Mouse (Mus musculus) adrenal gland, adult 8-10 months (tissue): ENCODE data around the gene Bmper. TPM values are rescaled to one million over a fixed set of nuclear protein-coding genes. Genes with fewer than 3 reads are reported as not detected.
A peak's percentile ranks its signal among the peaks of the same experiment; 100 is the strongest.

Experiments
- DNase-seq: peaks from one replicate; pipeline ENCODE4 v3.0.0; 2022
- total RNA-seq, 4 experiments: library from RNA; stranded (reverse); gene quantifications; 2 replicates each; pipeline ENCODE4 v1.2.4; 2022

Bmper gene
- total RNA-seq, result 1 to 10 TPM in 1 of 4 experiments, under 1 TPM in 3; 0.66 to 1.1 (median 0.75) TPM

DNA sequence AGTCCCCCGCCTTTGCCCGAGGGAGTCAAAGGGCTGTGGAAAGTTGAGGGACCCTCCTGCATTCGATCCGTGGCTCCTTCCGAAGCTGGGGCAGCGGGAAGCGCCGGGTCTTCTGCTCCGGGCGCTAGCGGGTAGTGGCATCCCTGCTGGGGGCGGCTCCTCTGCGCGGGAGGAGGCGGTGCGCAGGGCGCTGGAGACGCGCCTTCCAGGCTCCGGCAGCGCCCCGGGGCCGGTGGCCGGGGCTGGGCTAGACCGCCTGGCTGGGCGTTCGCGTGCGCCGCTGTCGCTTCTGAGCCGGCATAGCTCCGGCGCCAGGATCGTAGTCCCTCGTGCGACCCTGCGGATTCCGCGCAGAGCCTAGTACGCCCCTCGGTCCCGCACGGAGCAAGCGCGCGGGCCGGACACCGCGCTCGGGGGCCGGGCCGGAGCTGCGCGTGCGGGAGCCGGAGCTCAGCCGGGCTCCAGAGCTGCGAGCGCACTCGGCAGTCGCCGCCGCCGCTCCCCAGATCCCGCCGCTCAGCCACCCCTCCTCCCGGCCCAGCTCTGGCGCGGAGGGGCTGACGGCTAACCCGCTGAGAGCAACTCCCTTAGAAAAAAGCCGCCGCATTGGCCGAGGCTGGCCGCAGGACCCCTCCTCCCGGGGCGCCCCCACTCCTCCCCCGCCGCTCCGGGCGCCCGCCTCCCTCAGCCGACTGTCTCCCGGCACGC, at the start of gene Bmper:
Gene Bmper (plus strand): TSS at position 236 of the 708 bp plus-strand sequence.
- peak; percentile 15 for DNase-seq

DNA sequence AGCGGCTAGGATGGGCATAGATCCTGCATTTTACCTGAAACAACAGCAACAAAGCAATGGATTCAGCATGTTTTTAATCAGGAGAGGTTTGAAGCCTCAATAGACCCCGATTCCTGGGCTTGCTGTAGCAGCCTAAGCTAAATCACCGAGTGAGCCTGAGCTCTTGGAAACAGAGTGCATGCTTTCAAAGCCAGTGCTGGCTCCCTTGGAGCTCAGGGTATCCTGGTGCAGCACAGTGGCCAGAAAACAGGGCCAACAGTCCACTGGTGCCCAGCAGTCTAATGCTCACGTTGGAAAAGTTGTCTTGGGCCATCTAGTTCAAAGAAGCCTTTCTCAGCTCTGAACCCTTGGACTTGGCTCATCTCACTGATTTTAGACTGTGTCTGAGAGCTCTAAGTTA, 45.4 kb upstream of the Bmper start:
- no peak for DNase-seq

DNA sequence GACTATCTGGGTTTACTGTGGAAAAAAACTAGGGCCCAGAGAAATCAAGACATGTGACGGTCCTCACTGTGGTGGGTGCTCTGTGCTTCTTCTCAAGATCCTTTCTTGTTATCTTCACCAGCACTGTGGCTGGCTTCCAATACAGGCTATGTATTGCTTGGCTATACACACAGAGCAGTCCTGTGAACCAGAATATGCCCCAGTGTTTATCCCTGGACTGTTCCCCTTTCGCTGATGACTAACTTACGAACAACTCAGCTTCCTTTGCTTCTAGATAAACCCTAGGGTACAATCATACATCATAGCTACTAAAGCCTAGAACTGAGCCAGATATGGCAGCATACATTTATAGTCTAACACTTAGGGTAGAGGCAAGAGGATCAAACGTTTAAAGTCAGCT, 35.7 kb upstream of the Bmper start:
- no peak for DNase-seq

DNA sequence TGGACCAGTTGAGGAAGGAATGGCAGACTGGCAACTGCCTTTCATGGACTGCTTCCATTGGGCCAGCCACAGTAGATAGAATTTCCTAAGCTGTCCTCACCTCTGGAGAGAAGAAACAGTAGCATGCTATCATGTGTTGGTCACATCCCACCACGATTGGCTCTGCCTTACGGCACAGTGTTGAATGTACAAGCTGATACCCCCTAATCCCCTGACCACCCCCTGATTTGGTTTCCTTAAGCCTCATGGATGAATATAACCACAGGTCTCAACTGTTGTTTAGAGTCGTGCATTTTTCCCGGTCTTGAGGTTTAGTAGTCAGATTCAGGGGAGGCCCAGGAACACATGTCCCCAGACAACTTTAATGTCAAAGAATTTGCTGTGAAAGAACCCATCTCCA, 34.7 kb upstream of the Bmper start:
- DNase-seq, result no peak

DNA sequence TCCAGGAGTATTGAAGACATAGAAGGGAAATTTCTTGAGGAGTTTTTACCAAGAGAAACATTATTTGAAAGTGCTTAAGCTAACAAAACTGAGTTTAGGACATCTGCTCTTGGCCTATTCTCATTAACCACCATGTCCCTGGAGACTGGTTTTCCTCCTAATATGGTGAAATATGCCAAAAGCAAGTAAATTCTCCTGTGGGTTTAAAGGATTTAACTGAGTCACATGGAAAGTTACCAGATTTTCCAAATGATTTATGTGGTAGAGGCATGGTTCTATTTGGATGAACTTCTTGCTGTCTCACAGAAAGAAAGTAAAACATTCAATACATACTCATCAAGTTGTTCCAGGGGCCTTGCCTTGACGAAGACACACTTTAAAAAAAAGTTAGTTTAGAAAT, 31.9 kb upstream of the Bmper start:
- no peak for DNase-seq

DNA sequence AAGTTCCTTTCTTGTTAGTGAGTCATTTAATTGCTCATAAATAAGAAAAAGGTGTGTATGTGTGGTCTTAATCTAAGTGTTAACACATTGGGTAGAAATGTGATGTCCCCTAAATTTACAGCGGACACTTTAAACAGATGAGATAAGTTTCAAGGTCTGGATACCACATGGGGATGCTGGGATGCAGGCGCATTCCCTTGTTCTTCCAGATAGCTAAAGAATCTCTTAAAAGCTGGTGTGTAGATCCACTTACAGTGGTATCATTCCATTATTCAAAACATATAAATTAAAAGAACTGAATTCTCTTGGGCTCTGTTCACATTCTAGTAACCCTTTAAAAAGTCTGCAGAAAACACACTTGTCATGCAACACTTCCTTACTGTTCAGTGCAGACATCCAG, 31.4 kb upstream of the Bmper start:
- DNase-seq, result no peak

DNA sequence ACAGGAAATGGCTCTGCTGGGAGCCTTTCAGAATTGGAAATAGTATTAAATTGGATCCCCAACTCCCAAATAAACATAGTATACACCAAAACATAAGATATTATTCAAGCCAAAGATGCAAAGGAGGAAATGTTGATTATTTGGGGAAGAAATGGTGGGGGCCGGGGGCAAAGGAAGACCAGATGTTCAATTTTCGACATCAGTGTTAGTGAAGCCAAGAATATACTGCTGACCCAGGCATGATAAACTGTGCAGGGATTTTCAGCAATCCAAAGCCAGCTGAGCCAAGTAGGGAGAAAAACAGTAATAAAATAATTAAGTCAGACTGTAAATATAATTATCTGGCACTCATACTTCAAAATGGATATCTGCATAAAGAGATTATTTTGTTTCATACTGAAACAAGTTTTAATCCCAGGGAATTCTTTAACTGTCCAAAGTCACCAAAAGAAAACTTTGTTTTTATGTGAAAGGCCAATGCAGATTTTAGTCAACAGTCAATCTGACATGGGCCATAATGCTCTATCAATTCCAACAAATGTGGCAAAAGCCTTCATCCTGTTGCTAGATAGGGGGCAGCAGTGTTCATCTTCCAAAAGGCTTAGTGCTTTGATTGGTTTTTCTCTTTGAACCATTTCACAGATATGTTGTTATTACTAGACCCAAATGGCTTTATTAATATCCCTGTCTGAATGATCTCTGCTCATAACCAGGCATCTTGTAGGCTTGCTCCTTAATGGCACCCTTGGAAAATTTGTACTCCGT, 30.1 kb upstream of the Bmper start:
- DNase-seq, result no peak

DNA sequence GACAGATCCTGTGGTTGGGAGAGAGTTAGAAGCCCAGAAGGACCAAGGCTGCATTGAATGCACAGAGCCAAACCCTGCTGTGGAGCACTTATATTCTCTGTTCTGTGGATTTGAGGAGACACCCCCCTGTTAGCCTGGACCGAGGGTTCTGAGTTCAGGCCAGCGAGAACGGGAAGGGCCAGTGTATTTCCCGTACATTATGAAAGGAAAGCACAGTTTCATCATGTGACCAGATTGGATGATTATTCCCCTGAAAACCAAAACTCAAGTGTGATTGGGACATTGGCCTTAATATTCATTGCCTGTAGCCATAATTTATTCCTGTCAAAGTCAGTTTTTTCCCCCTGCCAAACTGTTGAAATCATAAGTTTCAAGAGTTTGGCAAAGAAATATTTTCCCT, 23.9 kb upstream of the Bmper start:
- no peak for DNase-seq

DNA sequence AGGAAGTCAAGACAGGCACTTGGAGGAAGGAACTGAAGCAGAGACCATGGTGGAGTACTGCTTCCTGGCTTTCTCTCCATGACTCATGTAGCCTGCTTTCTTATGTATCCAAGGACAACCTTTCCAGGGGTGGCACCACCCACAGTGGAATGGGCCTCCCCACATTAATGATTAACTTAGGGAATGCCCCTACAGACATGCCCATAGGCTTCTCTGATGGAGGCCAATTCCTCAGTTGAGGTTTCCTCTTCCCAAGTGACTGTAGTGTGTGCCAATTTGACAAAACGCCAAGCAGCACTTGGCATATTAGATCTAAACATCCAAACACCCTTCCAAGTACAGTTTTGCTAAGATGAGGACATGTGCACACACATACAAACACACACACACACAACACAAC, 23.0 kb upstream of the Bmper start:
- no peak for DNase-seq

DNA sequence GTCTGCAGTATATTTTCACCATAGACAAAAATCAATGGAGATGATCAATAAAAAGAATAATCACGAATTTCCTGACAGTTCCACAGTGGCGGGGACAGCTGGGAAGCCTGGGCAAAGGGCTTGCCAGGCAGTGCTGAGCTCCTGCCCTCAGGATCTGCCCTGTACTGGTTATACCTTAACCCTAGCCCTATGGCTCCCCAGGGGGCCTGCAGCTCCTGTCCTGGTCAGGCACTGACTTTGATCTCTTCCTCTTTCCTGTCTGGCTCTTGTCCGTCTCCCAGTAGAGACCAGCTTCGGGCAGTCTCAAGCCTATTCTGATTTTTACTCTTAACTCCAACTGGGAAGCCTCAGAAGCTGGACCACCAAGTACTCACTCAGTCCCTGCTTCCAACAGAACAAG, 22.0 kb upstream of the Bmper start:
- no peak for DNase-seq

DNA sequence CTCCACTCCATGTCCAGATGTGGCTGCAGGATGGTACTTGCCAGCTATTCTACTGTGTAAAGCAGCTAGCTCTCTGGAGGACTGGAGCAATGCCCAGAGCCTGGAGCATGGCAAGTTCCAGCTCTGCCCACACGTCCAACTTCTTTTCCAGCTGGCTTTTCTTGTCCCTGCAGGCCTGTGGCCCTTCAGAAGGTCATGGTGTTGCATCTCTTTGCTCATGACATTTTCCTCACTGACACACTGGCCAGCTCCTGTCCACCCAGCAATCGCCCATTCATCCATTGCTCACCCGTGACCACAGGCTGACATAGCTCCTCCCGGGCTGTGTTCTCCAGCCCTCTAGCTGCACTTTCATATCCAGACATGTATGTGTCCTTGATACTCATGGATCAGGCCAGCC, 20.4 kb upstream of the Bmper start:
- peak; percentile 14 for DNase-seq

DNA sequence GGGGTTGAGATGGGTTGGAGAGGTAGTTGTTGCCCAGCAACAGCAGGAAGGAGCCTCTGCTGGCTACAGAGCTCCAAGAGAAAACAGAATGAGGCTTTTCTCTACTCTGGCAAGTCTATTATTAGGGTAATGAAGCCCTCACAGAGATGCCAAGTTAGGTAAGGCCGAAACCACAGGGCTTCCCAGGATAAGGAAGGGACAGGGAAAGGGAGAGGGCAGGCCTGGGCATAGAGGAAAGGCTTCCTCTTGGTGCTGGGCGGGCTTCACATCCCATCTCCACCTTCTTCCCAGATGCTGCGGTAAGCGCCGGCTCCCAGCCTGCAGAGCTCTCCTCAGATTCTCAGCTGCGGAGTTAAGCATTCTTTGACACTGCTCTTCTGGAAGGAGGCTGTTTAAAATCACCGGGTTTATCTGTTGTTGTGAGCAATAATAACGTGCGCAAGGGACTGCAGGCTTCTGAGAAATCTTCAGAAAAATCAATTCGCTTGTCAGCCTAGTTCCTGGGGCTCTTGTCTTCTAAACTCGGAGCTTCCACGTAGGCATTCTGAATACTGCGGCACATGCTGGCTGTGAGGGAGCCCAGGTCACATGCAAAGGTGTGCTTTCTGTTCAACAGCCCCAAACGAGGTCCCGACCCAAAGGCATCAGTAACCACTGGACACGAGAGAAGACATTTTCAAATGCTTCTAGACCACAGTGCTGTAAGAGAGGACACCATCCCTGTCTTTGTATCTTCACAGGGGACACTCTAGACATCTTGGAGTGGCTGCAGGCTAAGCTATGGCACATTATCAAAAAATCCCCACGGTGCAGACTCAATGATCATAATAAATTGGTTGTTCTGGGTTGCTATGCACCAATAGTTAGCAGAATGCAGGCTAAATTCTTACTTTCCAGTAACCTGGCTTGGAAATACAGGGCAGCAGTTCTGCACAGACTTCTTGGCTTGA, 18.3 kb upstream of the Bmper start:
- no peak for DNase-seq

DNA sequence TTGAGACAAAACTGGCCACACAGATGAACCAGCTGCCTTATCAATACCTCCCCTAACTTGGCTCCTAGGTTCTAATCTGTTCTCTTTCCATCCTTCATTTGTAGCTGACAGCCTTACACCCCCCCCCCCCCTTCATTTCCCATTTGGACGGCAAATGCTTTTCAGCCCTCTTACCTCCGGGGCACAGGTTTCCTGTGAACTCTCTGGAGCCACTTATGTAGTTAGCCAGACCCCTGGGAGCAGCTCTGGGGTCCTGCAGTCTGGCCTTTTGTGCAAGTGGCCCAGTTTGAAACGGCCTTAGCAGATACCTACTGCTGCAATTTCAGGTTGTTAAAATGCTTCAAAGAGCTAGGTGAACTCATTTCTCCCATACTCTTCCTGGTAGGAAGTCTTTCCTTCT, 17.6 kb upstream of the Bmper start:
- no peak for DNase-seq

DNA sequence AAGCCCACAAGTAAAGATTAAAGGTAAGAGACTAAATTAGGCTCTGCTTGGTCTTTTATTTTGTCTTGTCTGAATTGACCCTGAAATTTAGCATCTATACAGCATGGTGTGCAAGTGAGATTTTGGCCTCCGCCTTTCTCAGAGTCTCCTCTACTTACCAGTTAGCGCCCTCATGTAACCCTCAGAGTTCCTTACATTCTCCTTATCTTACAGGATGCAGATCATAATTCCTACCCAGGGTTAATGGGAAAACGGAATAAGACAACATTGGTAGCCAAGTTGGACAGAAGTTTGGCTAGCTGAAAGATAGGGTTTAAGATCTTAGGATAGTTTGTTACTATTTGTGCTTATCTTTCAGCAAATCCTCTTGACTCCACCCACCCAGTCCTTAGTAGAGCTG, 17.1 kb upstream of the Bmper start:
- no peak for DNase-seq

DNA sequence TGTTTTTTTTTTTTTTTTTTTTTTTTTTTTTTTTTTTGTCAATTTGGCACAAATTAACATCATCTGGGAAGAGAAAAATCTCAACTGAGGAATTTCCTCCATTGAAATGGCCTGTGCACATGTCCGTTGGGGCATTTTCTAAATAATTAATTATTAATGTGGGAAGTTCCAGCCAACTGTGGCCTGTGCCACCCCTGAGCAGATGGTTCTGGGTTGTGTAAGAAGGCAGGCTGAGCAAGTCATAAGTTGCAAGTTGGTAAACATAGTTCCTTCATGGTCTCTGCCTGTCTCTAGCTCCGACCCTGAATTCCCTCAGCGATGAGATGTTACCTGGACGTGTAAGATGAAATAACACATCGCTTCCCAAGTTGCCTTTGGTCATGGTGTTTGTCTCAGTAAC, 16.7 kb upstream of the Bmper start:
- no peak for DNase-seq

DNA sequence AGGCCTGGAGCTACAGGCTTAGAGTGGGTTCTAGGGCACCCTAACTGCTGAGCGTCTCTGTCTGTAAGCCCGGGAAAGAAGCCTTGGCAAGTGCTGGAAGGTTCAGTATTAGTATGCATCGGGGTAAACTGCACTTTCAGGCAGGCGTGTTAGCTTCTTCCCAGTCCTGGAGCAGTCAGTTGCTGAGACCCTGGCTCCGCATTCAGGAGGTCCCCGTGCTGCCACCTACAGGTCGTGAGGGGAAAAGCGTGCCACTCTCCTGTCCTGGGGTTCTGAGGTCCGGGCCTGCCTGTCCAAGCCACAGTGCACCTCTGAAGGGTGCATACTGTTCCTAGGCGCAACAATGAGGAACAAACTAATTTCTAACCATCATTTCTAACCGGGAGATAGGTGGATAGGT, 10.6 kb upstream of the Bmper start:
- DNase-seq, result peak; percentile 49

DNA sequence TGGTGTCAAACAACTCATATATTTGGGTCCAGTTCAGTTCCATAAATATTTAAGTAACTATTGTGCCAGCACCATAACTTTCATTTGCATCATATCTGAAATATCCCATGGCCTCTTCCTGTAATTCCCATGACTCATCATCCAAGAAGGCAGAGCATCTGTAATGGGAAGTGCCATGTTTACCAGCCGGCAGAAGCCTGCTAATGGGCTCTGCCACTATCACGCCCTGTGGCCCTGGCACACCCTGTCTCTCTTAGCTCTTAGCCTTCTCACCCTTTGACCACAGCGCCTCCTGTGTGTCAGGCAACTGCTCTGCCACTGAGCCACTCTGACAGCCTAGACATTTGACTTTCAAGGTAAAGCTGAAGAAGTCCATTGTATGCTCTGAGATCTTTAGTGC, 3.1 kb upstream of the Bmper start:
- DNase-seq, result no peak

DNA sequence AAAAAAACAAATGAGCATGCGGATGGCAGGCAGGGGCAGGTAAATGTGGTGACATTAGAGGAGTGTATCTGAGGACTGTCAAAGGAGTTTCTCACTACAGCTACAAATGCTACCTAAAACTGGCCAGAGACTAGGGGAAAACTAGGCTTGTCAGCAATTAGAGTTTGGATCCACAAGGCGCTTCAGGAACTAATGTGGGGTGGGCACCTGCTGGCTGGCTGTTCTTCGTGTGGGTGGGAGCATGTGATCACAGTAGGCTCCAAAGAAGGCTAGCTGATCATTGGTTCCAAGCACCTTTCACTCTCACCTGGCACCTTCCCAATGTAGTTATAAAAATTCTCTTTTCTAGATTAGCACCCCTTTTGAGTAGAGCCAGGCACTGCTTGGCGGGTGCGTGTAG, 900 bp upstream of the Bmper start:
- no peak for DNase-seq

DNA sequence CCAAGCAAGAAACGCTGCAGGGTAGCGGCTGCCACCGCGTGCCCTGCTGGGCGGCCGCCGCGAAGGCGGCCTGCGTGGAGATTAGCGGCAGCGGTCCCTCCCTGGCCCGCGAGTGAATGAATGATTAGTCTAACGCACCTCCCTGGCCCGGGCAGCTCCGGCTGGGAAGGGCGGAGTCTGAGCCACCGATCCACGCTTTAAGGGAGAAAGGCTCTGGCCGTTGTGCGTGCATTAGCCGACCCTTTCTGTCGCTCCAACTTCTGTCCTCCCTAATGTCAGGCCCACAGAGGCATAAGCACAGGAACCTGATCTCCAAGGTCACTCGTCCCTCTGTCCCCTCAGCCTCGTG, 410 bp upstream of the Bmper start:
- DNase-seq, result peak; percentile 18

DNA sequence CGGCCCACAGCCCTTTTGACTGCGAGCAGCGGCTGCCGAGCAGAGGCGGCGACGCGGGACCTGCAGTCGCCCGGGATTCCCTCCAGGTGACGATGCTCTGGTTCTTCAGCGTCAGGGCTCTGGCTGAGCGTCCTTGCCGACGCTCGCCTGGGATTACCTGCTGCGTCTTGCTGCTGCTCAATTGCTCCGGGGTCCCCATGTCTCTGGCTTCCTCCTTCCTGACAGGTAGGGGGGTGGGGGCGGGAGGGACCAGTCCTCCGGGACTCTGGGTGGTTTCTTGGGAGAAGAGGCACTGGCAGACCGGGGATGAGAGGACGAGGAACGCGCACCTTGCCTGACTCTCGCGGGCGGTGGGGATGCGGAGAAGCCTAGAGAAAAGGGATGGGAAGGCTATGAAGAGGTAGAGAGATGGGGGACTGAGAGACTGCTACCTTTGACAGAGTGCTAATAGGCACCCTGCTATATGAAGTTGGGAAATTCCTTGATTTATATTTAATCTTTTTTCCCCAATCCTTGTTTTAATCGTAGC, 737 bp downstream of the Bmper start:
- no peak for DNase-seq

DNA sequence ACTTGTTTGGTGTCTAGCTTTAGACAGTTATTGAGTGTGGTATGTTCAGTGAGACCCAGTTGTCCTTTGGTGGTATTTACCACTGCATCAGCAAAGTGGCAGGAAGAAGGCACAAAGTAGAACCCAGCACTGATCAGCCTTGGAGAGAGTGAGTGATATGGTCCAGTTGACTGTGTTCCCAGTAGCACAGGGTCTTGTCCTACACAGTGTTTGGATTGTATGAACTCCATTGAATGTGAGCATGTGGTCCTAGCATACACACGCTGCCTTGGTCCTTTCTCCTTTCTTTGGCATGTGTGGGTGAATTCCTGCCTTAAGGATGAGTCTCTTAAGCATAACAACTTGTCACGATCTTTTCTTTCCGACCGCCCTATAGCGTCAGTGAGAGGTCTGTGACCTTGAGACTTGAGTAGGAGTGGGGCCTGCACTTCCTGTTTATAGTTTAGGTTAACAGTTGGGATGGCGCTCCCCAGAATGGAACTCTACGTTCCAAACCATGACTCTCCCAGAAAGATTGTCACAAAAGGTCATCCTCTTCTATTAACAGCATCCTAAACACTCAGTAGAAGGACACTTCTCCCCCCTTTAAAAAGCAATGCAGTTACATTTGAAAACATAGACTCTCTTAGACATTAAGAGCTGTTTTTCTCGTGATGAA, 10.7 kb downstream of the Bmper start:
- no peak for DNase-seq

DNA sequence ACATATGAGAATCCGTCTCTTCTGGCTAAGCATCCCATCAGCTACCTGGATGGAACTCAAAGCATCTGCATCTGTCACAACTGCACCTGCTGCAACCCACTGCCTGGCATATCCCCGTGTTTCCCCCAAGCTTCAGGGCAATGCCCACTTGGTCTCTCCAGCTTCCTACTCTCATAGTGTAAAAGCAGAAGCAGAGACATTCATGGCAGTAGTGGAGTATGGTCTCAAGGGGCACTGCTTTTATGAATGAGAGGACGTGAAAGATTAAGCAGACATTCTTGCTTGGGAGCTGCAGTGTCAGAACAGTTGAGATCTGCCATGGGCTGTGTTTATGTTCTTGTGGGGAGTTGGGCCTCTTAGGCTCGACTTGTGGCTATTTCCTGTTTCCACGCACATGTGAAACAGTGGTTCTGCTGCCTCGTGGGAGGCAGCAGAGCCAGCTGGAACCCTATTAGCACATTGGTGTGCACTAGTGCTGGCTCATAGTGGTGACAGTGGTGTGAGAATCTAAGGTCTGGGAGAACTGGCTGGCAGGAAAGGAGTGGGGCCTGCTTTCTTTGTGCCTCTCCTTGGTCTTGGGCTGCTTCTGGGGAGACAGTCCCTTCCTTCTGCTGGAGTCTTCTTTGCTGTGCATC, 12.6 kb downstream of the Bmper start:
- no peak for DNase-seq
